Mouse (Mus musculus): ENCODE data around the gene Gm28035.

The Gm28035 gene

DNA sequence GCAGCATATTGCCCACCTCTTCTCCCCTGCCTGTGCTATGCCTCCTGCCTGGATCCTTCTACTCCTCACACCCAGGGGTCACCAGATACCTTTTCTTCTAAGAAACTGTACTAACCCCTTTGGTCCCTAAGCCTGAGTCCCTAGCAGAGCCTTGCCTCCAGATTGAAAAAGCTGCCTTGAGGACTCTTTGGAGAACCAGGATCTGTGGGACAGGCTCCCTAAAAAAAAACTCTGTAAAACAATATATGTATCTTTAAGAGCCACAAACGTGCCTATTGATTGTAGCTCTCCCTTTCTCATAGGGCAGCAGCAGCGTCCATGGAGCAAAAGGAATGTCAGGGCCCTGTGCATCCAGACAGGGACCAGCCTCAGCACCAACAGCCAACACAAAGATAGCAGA lies at the start of gene Gm28035:
Gene Gm28035 (plus strand): TSS at position 301 of the 400 bp plus-strand sequence.
- DNase-seq (ENCODE audit: low read depth): no peak

DNA sequence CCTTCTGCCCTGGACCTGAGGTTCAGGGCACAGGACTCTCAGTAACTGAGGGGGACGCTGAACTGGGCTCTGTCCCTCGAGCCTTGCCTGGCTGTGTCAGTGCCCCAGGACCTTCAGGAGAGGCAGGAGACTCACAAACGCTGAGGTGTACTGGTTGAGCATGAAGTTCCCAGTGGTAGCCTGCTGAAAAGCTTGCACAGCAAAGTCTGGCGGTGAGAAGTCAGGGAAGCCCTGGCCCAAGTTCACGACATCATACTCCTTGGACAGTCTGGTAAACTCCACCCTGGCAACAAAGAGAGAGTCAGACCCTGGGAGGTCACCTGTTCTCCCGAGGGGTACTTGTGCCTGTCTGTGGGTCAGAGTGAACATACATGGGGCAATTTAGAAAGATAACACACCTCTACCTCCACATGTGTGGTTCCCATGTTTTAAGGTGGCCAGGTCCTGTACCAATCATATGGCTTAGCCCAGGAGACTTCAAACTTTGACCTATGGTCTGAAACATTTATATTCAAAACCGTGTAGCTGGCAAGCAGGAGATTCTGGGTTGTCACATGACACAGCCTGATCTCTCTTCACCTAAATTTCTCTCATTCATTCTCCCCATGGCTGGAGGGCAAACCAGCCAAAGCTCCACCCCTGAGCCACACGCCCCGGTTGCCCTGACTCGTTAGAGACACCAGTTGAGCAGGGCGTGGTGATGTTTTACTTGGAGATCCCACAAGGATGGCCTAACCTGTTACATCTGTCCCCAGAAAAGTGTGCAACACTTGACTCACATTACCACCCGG lies 48.4 kb upstream of the Gm28035 start:
- no peak for DNase-seq (ENCODE audit: low read depth)

DNA sequence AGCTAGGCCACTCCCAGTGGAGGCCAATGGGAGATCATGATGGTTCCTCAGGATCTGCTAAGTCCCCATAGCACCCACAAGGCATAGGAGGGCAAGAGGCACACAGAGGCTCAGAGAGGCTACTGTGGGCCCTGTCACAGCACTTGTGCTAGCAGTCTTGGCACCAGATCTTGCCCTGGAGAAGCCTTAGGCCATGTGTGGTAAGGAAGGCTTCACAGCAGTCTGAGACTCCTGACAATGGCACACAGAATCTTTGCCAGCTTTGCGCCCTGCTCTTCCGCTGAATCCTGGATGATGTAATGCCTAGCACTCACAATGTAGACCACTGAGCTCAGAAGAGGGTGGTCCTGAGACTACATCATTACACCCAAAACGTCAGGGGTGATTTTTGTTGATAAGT lies 45.7 kb upstream of the Gm28035 start:
- no peak for DNase-seq (ENCODE audit: low read depth)

DNA sequence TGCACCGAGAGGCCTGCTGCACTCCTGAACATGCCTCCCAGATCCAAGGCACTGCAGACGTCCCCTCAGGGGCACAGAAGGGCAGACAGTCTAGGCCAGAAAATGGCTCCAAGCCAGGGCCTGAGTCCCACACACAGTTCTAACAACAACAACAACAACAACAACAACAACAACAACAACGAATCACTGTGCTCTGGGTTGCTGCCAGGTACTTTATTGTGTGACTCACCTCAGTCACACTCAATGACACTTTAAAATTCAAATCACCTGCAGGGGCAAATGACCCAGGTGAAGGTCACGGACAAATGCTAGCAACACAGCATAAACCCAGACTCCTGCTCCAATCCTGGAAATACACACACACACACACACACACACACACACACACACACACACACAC lies 42.3 kb upstream of the Gm28035 start:
- no peak for DNase-seq (ENCODE audit: low read depth)

DNA sequence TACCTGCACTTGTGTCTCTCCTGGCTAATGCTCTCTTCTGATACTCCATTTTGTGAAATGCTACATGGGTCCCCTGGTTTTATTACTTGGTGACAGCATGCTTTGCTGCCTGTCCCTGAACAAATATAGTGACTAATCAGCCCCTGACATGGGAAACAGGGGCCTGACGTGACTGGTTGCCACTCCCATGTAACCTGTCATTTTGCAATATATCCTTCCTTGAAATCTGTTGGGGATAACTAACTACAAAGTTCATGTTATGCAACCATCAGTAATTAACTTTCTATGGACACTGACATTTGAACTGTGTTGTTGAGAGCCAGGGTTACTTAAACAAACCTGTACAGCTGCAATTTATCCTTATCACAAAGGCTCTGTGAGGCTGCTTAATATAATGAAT lies 40.4 kb upstream of the Gm28035 start:
- peak; percentile 80 for DNase-seq (ENCODE audit: low read depth)

DNA sequence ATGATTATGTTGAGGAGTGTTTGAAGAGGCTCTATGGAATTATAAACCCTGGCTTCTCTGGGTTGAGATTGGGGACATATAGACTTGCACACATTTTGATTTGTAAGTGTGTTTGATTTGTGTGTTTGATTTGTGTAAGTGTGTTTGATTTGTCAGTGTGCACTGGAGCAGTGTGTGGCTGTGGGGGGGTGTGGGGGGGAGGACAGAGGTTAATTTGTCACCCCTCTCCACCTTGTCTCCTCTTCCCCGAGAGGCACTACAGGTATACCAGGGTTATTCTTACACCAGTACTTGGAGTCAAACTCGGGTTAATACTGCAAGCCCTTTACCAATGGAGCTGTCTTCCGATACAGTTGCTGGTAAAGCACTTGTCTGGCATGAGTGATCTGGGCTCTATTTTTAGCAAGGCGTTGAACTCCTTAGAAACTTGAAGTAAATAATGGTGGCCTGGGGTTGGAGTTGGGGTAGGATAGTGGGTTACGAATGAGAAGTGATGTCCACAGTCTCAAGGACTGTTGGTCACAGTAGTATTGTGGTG lies 39.9 kb upstream of the Gm28035 start:
- DNase-seq (ENCODE audit: low read depth): no peak

DNA sequence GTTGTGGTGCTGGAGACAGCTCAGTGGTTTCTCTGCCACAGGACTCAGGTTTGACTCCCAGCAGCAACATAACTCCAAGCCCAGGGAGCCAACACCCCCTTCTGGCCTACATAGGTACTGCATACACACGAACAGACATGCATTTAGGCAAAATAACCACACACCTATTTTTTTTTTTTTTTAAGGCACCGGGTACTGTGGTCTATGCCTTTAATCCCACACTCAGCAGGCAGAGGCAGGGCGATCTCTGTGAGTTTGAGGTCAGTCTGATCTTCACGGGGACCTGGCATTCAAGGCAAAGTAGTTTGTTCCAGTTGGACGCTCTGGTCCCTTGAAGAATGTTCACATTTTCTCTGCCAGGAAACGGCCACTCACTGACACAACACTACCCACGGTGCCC lies 36.9 kb upstream of the Gm28035 start:
- peak; percentile 77 for DNase-seq (ENCODE audit: low read depth)

GRCm38 (mm10) chr2:30205255-30205628 lies 35.1 kb upstream of the Gm28035 start:
- DNase-seq (ENCODE audit: low read depth): no peak

GRCm38 (mm10) chr2:30205629-30206357 lies 34.6 kb upstream of the Gm28035 start, which contains the start of gene Kyat1:
TSS of gene Kyat1 (minus strand) at chr2:30205847.
- peak; percentile 97 for DNase-seq (ENCODE audit: low read depth)

GRCm38 (mm10) chr2:30207401-30207800 lies 33.0 kb upstream of the Gm28035 start:
- no peak for DNase-seq (ENCODE audit: low read depth)

- DNase-seq (ENCODE audit: low read depth): no peak
Observed at GRCm38 (mm10) chr2:30207886-30208285, 32.5 kb upstream of the Gm28035 start.

DNA sequence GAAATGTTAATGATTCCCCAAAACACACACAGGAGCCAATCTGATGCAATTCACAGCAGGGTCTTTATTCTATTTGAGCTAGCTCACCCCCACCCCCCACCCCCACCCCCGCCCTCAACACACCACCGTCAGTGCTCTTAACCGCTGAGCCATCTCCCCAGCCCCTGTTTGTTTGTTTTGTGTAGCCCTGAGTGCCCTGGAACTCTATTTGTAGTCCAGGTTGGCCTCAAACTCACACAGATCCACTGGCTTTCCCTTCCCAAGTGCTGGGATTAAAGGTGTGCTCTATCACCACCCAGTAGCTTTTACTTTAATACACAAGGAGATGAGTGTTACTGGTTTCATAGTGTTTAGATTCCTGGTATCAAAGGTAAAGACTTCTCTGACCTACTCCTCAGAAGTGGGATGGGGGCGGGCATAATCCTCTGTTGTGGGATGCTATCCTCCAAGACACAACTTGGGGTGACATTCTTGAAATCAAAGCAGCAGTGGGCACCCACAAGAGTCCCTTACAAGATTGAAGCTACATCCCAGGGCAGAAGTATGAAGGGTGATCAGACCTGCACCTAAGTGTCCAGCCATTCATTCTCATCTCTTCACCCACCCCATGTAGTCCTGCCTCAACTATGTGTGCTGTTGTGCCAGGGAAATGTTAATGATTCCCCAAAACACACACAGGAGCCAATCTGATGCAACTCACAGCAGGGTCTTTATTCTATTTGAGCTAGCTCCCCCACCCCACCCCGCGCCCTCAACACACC lies 28.8 kb upstream of the Gm28035 start:
- DNase-seq (ENCODE audit: low read depth): no peak

DNA sequence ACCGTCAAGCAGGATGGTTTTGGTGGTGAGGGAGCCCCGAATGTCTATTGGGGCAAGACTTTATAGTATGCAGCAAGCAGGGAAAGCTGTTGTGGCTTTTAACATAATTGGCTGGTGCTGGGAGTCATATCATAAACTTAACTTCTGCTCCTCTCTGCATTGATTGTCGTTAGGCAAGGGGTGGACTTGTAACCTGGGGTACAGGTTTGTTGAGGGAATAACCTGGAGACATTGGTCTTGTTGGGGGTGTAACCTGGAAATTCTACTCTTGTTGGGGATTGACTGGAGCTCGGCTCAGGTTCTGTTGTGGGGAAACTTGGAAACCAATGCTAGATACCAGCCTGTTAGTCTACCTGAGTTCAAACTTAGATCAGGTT lies 28.2 kb upstream of the Gm28035 start:
- DNase-seq (ENCODE audit: low read depth): no peak

GRCm38 (mm10) chr2:30212951-30213350 lies 27.4 kb upstream of the Gm28035 start:
- DNase-seq (ENCODE audit: low read depth): peak; percentile 55

DNA sequence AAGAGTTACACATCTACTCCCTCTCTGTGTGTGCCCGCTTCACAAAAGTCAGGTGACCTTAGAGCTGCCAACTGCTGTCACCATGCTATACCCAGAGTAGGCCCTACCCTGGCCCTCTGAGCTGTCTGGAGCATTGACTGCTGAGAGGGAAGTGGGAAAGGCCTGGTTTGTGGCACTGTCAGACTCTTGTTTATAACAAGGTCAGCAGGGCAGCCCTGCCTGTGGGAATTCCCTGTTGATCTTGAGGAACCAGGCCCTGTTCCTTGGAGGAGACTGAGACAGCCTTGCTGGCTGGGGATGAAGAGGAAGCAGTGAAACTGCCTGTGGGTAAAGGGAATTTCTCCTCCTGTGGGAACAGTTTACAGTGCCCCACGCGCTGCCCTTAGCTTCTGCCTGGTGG lies 25.6 kb upstream of the Gm28035 start:
- no peak for DNase-seq (ENCODE audit: low read depth)

GRCm38 (mm10) chr2:30215493-30215892 lies 24.9 kb upstream of the Gm28035 start:
- DNase-seq (ENCODE audit: low read depth): no peak

DNA sequence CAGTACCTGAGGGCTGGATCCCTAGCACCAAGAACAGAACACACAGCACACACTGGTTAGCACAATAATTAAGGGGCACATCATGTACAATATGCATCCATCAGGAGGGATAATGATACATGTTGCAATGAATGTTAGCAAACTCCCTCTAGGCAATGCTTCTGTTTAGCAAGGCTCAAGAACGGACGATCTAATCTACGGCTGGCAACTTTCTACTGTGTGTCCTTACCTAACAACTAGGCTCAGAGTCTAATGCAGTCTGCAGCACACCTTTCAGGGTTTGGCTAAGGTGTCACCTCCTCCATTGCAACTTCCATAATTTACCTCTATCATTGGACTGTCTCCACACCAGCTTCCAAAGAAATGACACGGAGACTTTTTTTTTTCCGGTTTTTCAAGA lies 24.1 kb upstream of the Gm28035 start:
- DNase-seq (ENCODE audit: low read depth): no peak

GRCm38 (mm10) chr2:30235593-30235992 lies 4.8 kb upstream of the Gm28035 start:
- DNase-seq (ENCODE audit: low read depth): no peak

GRCm38 (mm10) chr2:30236426-30237198 lies 3.8 kb upstream of the Gm28035 start:
- DNase-seq (ENCODE audit: low read depth): peak; percentile 70

DNA sequence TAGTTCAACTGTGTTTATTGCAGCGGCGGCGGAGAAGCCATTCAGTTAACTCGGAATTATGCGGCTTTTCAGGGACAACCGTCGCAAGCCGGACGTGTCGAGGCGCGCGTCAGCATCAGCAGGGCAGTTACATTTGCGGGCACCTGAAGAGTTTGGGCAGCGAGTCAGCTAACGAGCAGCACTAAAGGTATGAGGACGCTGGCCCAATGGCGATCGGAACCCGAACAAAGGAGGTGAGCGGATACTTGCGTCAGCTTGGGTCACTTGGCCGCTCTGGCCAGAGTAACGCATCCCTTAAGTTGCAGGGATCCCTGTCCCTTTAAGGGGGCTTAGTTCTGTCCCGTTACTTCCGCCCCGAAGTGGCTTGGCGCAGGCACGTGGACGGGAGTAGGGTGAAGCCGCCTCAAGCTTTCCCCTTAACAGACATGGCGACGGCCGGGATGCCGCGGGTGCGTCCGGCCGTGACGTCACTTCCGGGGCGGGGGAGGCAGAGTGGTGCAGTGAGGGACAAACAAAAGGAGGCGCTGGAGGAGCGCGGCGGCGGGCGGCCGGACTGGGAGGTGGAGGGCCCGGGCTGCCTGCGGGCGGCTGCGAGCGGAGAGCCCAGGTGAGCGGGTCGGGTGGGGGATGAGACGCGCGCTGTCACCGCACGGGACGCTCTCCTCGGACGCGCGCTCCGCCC lies 3.0 kb upstream of the Gm28035 start, which contains the start of gene Lrrc8a:
Gene Lrrc8a (plus strand): TSS at position 517 of the 682 bp plus-strand sequence.
- peak; percentile 99 for DNase-seq (ENCODE audit: low read depth)

DNA sequence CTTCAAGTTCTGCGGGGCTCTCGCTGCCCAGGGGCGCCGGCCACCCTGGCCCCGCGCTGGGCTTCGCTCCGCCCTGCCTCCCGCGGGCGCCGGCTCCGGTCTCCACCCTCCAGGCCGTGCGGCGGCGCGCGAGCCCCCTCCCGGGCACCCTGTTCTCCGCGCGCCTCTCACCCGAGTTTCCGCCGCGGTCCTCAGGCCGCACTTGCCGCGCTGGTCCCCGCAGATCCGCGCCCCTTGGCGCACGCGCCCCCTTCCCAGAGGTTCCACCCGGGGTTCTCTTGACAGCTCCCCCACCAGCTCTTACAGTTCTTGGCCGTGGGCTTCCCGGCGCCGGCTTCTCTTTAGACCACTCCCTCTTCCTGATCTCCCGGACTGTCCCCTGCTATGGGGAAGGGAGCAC lies 2.5 kb upstream of the Gm28035 start:
- peak; percentile 49 for DNase-seq (ENCODE audit: low read depth)
